Mouse (Mus musculus) stomach, embryonic 16.5 days (tissue): ENCODE measurements around the gene Stab1. TPM values are rescaled to one million over a fixed set of nuclear protein-coding genes. Genes with fewer than 3 reads are reported as not detected.

Experiments
- ATAC-seq: fragments of 200-750 bp; cut with Nextera tagmentation; 2 replicates; pipeline ENCODE4 v1.8.0; 2017; ENCODE audit warnings: moderate number of reproducible peaks, moderate TSS enrichment; ENCODE audit not compliant: insufficient read depth, low FRiP score
- H3K27ac ChIP-seq: fragments of 300-500 bp; sonication (generic); 2 replicates; pipeline ENCODE4 v1.5.1; 2014; ENCODE audit warnings: low read length
- H3K27me3 ChIP-seq: fragments of 300-500 bp; sonication (generic); 2 replicates; pipeline ENCODE4 v1.6.1; 2014; ENCODE audit warnings: low read length, control low read depth, mixed read lengths; ENCODE audit not compliant: control insufficient read depth, insufficient read depth
- H3K36me3 ChIP-seq: fragments of 300-500 bp; sonication (generic); 2 replicates; pipeline ENCODE4 v1.6.1; 2014; ENCODE audit warnings: low read length; ENCODE audit not compliant: control insufficient read depth, insufficient read depth
- H3K4me1 ChIP-seq: fragments of 300-500 bp; sonication (generic); 2 replicates; pipeline ENCODE4 v1.6.1; 2014; ENCODE audit warnings: low read length, control low read depth, mixed read lengths; ENCODE audit not compliant: control insufficient read depth, insufficient read depth
- H3K4me2 ChIP-seq: fragments of 300-500 bp; sonication (generic); 2 replicates; pipeline ENCODE4 v1.6.1; 2014; ENCODE audit warnings: low read depth, low read length, mixed read lengths
- H3K4me3 ChIP-seq: fragments of 300-500 bp; sonication (generic); replicated peaks from 2 replicates; pipeline ENCODE4 v1.5.1; 2014; ENCODE audit warnings: mild to moderate bottlenecking, low read length
- H3K9ac ChIP-seq: fragments of 300-500 bp; sonication (generic); 2 replicates; pipeline ENCODE4 v1.6.1; 2014; ENCODE audit warnings: low read length
- H3K9me3 ChIP-seq: fragments of 300-500 bp; sonication (generic); replicated peaks from 2 replicates; pipeline ENCODE4 v1.6.1; 2016; ENCODE audit warnings: low read length, control low read depth; ENCODE audit not compliant: control insufficient read depth
- WGBS: fragments of 180-500 bp; shearing (Covaris S2); extraction: QIAGEN DNeasy Blood & Tissue Kit; methylation state at CpG from one replicate; pipeline ENCODE4 v1.1.7; 2014; 5-methylcytosine and 5-hydroxymethylcytosine counted together
- polyA plus RNA-seq: library from polyadenylated mRNA; unstranded; fragments of >200 nt; fragmentation: Nextera tagmentation; extraction: Ambion mirVana; gene quantifications from 2 replicates; pipeline ENCODE4 v1.2.1, GENCODE M21; 2015

Stab1 gene
- polyA plus RNA-seq, 1 experiment from 2014 or later, result 41.9 TPM

DNA sequence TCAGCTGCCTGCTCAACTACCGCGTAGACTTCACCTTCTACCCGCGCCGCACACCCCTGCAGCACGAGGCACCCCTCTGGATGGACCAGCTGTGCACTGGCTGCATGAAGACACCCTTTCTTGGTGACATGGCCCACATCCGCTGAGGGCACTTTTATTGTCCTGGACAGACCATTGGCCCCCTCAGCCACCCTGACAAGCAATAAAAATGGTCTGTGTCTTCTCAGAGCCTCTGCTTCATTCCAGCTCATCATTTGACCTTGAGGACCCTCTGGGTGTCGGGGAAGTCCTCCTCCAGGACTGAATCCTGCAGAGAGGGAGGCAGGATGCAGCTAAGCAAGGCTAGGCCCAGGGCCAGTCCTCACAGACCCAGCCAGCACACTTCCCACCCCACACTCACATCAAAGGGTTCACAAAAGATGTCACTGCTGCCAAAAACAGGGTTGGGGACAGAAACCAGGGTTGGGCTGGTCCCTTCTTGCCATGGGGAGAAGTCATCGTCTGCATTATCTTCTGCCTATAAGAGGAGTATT is 29.5 kb downstream of the Stab1 start:
- Histone ChIP-seq H3K4me1 (peaks cover 8% of the 10 kb centered on the region), H3K36me3 (peaks cover 37% of the 10 kb centered on the region), H3K27me3 (no peaks in the 10 kb centered on the region), H3K9me3 (no peaks in the 10 kb centered on the region), H3K4me2 (no peak overlapping the region), H3K27ac (no peak overlapping the region), H3K4me3 (no peak overlapping the region), H3K9ac (no peak overlapping the region)
- no peak for ATAC-seq
- WGBS, result 91% methylated on average over 9 of the region's 9 CpGs

DNA sequence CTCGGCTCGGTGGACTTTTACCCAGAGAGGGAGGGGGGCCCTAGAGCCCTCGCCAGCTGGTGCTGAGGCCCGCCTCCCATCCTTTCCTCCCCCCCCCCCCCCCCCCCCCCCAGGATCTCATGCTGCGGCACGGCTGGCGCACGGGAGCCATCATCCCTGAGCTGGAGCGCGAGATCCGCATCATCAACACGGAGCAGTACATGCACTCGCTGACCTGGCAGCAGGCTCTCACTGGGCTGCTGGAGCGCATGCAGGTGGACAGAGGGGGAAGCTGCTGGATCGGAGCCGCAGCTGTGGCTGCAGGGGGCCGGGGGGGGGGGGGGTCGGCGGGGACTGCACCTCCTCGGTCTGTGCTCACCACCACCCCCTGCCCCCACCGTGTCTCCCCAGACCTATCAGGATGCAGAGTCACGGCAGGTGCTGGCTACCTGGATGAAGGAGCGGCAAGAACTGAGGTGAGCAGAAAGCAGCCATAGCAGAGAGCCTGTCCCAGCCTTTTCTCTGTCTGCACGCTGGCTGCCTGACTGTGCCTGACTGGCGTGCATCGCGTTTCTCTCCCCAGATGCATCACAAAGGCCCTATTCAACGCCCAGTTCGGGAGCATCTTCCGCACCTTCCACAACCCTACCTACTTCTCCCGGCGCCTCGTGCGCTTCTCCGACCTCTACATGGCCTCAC is 30.1 kb downstream of the Stab1 start:
- Histone ChIP-seq H3K4me1 (peaks cover 14% of the 10 kb centered on the region), H3K36me3 (peaks cover 37% of the 10 kb centered on the region), H3K9ac (no peak overlapping the region), H3K4me3 (no peak overlapping the region), H3K9me3 (no peaks in the 10 kb centered on the region), H3K4me2 (no peak overlapping the region), H3K27me3 (no peaks in the 10 kb centered on the region), H3K27ac (no peak overlapping the region)
- 80% methylated on average over 32 of the region's 35 CpGs for WGBS
- ATAC-seq, result no peak

DNA sequence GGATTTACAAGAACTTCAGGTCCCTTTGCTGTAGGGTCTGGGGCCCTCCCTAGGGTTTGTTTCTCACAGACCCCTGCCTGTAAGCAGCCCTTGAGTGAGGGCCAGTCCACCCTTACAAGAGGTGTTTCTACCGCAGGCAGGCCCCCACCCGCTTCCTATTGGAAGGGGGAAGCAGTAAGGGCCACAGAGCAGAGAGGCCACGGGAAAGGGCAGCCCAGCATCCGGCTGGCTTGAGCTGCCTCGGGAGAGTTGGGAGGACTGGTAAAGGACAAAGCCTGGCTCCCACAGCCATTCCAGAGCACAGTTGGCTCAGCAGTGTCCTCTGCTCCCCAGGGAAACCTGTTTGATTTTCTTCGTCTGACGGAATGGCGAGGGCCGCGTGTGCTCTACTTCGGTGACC is 30.6 kb downstream of the Stab1 start:
- Histone ChIP-seq H3K4me3 (no peak overlapping the region), H3K4me1 (peaks cover 20% of the 10 kb centered on the region), H3K9ac (no peak overlapping the region), H3K4me2 (no peak overlapping the region), H3K27ac (peak overlapping the region; percentile 23; the same call in 1 of the 2 replicates), H3K36me3 (peaks cover 37% of the 10 kb centered on the region), H3K9me3 (no peaks in the 10 kb centered on the region), H3K27me3 (no peaks in the 10 kb centered on the region)
- ATAC-seq, result no peak
- 82% methylated on average over 11 of the region's 11 CpGs for WGBS

DNA sequence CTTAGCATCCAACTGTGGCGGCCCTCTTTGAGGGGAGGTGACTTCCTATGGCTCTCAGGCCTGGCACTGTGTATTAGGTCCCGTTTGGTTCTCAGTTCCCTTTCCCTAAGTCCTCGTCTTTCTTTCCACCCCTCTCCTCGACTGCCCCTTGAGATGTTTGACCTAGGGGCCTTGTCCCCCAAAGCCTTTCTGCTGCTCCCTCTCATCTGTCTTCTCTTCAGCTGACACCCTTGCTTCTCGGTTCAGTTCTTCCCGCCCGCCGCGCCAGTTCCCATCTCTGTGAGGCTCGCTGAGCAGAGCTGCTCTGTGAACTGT is 31.2 kb downstream of the Stab1 start:
- Histone ChIP-seq H3K4me3 (no peak overlapping the region), H3K27me3 (no peaks in the 10 kb centered on the region), H3K4me2 (no peak overlapping the region), H3K9me3 (no peaks in the 10 kb centered on the region), H3K9ac (no peak overlapping the region), H3K27ac (no peak overlapping the region), H3K36me3 (peaks cover 36% of the 10 kb centered on the region), H3K4me1 (peaks cover 26% of the 10 kb centered on the region)
- 77% methylated on average over 10 of the region's 10 CpGs for WGBS
- ATAC-seq, result no peak

DNA sequence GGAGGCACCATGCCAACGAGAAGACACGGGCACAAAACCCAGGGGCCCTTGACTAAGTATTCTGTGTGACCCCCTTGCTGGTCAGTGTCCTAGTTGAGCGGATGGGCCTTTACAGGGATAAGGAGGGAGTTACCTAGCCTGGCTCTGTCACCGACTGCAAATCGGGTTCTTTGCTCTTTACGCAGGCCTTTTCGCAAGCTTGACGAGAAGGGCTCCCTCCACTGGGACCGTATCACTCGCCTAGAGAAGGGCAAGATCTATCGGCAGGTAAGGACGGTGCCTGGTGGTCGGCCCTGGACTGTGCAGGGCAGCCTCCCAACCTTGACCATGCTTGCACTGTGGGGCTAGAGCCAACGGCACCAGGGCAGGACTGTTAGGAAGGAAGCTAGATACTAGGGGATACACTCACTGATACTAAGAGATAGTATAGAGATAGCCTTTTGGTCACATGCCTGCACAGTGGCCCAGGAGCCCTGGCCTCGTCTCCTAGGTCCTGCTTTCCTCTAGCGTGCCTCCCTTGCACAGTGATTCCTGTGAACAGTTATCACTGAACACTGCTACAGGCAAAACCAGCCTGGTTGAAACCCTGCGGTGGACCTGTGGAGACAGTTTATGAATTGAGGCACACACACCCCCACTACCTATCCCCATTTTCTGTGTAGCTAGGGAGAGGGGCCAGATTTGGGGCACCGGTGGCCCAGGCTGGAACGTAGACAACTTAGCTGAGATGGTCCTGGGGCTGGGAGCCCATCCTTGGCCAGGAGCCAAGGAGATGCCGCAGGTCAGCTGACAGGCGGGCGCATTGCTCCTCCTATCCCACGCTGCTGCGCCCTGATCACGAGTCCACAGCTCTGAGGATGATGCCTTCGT is 31.8 kb downstream of the Stab1 start:
- Histone ChIP-seq H3K36me3 (peaks cover 30% of the 10 kb centered on the region), H3K4me1 (peaks cover 30% of the 10 kb centered on the region), H3K27me3 (no peaks in the 10 kb centered on the region), H3K9ac (no peak overlapping the region), H3K4me2 (no peak overlapping the region), H3K27ac (no peak overlapping the region; the same call in 1 of the 2 replicates), H3K9me3 (no peaks in the 10 kb centered on the region), H3K4me3 (no peak overlapping the region)
- ATAC-seq, result no peak
- WGBS, result 89% methylated on average over 26 of the region's 26 CpGs

DNA sequence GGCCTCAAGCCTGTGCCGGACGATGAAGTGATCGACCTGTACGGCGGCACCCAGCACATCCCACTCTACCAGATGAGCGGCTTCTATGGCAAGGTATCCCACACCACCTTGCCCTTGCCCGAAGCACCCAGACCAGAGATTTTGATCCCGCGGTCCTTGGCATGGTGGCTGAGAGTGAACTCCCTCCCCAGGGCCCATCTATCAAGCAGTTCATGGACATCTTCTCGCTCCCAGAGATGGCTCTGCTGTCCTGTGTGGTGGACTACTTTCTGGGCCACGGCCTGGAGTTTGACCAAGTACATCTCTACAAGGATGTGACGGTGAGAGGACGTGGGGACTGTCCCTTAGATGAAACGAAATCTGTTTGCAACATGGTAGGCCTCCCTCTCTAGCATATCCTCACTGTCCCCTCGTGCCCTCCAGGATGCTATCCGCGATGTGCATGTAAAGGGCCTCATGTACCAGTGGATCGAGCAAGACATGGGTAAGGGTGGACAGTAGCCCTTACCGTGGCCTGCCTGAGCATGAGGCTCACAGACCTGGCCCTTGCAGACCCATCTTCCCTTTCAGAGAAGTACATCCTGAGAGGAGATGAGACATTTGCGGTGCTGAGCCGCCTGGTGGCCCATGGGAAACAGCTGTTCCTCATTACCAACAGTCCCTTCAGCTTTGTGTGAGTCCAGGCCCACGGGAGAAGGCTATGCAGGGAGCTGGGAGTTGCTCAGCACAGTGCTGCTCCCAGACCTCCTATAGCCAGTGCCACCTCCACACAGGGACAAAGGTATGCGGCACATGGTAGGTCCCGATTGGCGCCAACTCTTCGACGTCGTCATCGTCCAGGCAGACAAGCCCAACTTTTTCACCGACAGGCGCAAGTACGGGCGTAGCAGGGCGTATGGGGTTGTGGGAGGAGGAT is 32.7 kb downstream of the Stab1 start:
- Histone ChIP-seq H3K36me3 (peaks cover 28% of the 10 kb centered on the region), H3K27ac (no peak overlapping the region), H3K27me3 (no peaks in the 10 kb centered on the region), H3K4me1 (peaks cover 30% of the 10 kb centered on the region), H3K9ac (no peak overlapping the region), H3K4me3 (no peak overlapping the region), H3K9me3 (no peaks in the 10 kb centered on the region), H3K4me2 (no peak overlapping the region)
- ATAC-seq, result no peak
- WGBS, result 92% methylated on average over 34 of the region's 34 CpGs

DNA sequence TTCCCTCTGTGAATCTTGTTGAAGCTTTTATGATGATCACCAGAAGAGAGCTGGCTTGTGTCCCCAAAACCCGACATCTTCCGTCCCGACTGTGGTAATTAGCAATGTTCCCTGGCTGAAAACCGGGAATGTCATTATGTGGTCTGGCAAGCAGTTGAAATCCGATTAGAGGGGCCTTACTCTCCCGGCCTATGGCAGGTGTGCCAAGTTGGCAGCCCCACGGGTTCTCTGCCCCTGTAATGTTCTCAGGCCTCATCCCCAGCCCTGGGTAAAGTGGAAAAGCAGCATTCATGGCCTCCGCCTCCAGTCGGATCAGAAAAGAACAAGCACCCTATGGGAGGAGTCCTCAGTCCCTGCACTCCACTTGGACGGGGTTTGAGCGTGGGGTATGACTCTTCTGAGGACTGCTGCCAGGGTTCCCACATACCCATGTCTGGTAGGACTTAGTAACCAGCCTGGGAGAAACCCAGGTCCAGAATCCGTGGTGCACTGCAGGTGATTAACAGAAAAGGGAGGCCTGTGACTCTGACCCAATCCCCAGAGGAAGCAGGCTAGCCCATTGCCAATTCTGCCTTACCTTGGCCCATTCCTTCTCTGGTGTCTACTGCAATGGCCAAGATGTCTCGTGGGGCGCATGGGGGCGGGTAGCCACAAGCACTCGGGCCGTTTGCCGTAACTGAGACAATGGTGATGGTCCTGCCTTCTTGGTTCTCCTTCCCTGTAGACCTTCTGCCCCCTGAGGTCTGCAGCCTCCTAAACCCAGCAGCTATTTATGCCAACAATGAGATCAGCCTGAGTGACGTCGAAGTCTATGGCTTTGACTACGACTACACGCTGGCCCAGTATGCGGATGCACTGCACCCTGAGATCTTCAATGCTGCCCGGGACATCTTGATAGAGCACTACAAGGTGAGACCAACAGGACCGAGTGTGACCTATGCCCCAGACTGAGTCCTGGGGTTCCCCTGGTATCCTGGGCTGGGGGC is 34.1 kb downstream of the Stab1 start:
- peaks cover 24% of the 10 kb centered on the region for H3K36me3 ChIP-seq
- no peaks in the 10 kb centered on the region for H3K27me3 ChIP-seq
- no peak for ATAC-seq
- WGBS, result 80% methylated on average over 25 of the region's 25 CpGs
- peak overlapping the region; percentile 98 for H3K27ac ChIP-seq
- H3K9ac ChIP-seq, result peak overlapping the region; percentile 97
- H3K4me1 ChIP-seq, result peaks cover 42% of the 10 kb centered on the region
- H3K4me2 ChIP-seq, result peak overlapping the region; percentile 79
- H3K9me3 ChIP-seq, result no peaks in the 10 kb centered on the region
- no peak overlapping the region for H3K4me3 ChIP-seq

DNA sequence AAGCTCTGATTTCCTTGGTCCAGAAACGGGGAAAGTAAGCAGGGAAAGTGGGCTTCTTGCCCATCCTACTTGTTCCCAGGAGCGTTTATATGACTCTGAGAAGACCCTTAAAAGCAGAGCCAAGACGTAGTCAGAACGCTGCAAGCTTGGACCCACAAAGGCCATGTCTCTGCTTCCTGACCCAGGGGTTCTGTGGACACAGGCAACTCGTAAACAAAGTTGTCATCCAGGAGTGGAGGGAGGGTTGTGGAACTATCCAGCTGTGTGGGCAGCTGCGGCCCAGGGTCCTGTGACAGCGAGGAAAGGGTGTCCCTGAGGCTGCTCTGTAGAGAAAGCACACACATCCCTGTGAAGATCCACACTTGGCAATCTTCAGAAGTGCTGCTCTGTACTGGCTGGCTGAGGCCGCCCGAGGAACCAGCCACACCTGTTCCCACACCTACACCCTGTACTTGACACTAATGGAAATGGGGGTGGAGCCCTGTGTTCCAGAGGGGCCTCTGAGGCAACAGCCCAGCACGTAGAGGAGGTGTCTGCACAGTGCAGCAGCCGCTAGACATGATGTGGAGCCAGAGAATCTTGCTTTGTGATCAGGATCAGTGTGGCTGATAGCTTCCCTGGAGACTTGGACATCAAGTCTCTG is 35.3 kb downstream of the Stab1 start:
- Histone ChIP-seq H3K9me3 (no peaks in the 10 kb centered on the region), H3K36me3 (peaks cover 17% of the 10 kb centered on the region), H3K4me1 (peaks cover 44% of the 10 kb centered on the region), H3K4me2 (peak overlapping the region; percentile 79), H3K4me3 (peak overlapping the region; percentile 92), H3K27me3 (no peaks in the 10 kb centered on the region), H3K27ac (peak overlapping the region; percentile 98), H3K9ac (peak overlapping the region; percentile 97)
- ATAC-seq, result peak; percentile 76
- WGBS, result 37% methylated on average over 11 of the region's 11 CpGs
